Mouse (Mus musculus) urinary bladder, postnatal 14 days (tissue): Measurements from ENCODE around the gene Abhd4.

Experiments
- DNase-seq: peaks from one replicate; pipeline ENCODE4 v3.0.0; 2021; ENCODE audit warnings: low spot score

The Abhd4 gene

GRCm38 (mm10) chr14:54284839-54285238, 30.9 kb downstream of the Abhd4 start, which contains the start of gene Olfr49:
Gene Olfr49, minus strand, starts transcription at chr14:54284939.
- DNase-seq: no peak

GRCm38 (mm10) chr14:54300136-54300535, 46.1 kb downstream of the Abhd4 start:
- DNase-seq: no peak

GRCm38 (mm10) chr14:54300676-54301075, 46.7 kb downstream of the Abhd4 start:
- no peak for DNase-seq

GRCm38 (mm10) chr14:54311763-54312162, 57.8 kb downstream of the Abhd4 start:
- no peak for DNase-seq
